Mouse (Mus musculus): ENCODE measurements around the gene Afmid. TPM values are rescaled to one million over a fixed set of nuclear protein-coding genes. Genes with fewer than 3 reads are reported as not detected.

The Afmid gene
- total and polyA plus RNA-seq, 2 experiments from 2014 or later: 3.6 to 8.8 TPM

GRCm38 (mm10) chr11:117888853-117889822, 63.4 kb downstream of the Afmid start:
- peak overlapping the region; percentile 35 for H3K4me2 ChIP-seq (ENCODE audit: low read depth)
- peak; percentile 41 for DNase-seq
- H3K4me3 ChIP-seq (ENCODE audit: low read depth, low read length): peak overlapping the region; percentile 11; the same call in 1 of the 2 replicates
- no peak overlapping the region for H3K27ac ChIP-seq (ENCODE audit: low read depth, low read length)
- H3K27me3 ChIP-seq (ENCODE audit: insufficient read depth, low read length): peaks cover 17% of the 10 kb centered on the region; the same call in 1 of the 2 replicates
- TF ChIP-seq CTCF (IDR thresholded peaks at IDR 0.05; ENCODE audit: low read depth): no peak
- 4% methylated on average over 32 of the region's 33 CpGs for WGBS
- no peaks in the 10 kb centered on the region for H3K9me3 ChIP-seq (ENCODE audit: low read length)
- ATAC-seq: peak; percentile 29
- H3K9ac ChIP-seq: peak overlapping the region; percentile 14; the same call in 1 of the 2 replicates
- H3K36me3 ChIP-seq (ENCODE audit: insufficient read depth): no peaks in the 10 kb centered on the region
- peaks cover 11% of the 10 kb centered on the region for H3K4me1 ChIP-seq (ENCODE audit: insufficient read depth)

Other genes starting within 250 kb of the Afmid start
- 56.9 and 71.6 TPM in 2 replicates for gene Tnrc6c, start 171.6 kb upstream of the Afmid start, total RNA-seq (2014; rRNA removed)
- 13.1 and 19.9 TPM in 2 replicates for gene Tnrc6c, start 171.6 kb upstream of the Afmid start, polyA plus RNA-seq (2015; fragmentation: Nextera tagmentation; extraction: Ambion mirVana)
- gene Tmc8, start 43.8 kb upstream of the Afmid start, total RNA-seq (2014; rRNA removed): 2.1 and 6.2 TPM in 2 replicates
- 0.44 and 0.59 TPM in 2 replicates for gene Tmc8, start 43.8 kb upstream of the Afmid start, polyA plus RNA-seq (2015; fragmentation: Nextera tagmentation; extraction: Ambion mirVana)
- gene Tmc6, start 43.7 kb upstream of the Afmid start, total RNA-seq (2014; rRNA removed): 2.9 and 4.1 TPM in 2 replicates
- gene Tmc6, start 43.7 kb upstream of the Afmid start, polyA plus RNA-seq (2015; fragmentation: Nextera tagmentation; extraction: Ambion mirVana): 2.3 and 3.2 TPM in 2 replicates
- not detected in 2 replicates for gene 6030468B19Rik, start 28.3 kb upstream of the Afmid start, total RNA-seq (2014; rRNA removed)
- not detected in 2 replicates for gene 6030468B19Rik, start 28.3 kb upstream of the Afmid start, polyA plus RNA-seq (2015; fragmentation: Nextera tagmentation; extraction: Ambion mirVana)
- gene Gm20708, start 16.3 kb upstream of the Afmid start, total RNA-seq (2014; rRNA removed): 1.5 and 2.0 TPM in 2 replicates
- 0.52 and 1.1 TPM in 2 replicates for gene Gm20708, start 16.3 kb upstream of the Afmid start, polyA plus RNA-seq (2015; fragmentation: Nextera tagmentation; extraction: Ambion mirVana)
- 11.8 and 16.9 TPM in 2 replicates for gene Syngr2, start 16.3 kb upstream of the Afmid start, total RNA-seq (2014; rRNA removed)
- gene Syngr2, start 16.3 kb upstream of the Afmid start, polyA plus RNA-seq (2015; fragmentation: Nextera tagmentation; extraction: Ambion mirVana): 14.4 and 15.7 TPM in 2 replicates
- 10.3 and 29.8 TPM in 2 replicates for gene Tk1, start 168 bp downstream of the Afmid start, total RNA-seq (2014; rRNA removed)
- gene Tk1, start 168 bp downstream of the Afmid start, polyA plus RNA-seq (2015; fragmentation: Nextera tagmentation; extraction: Ambion mirVana): 11.1 and 12.2 TPM in 2 replicates
- gene Birc5, start 23.3 kb downstream of the Afmid start, total RNA-seq (2014; rRNA removed): 5.7 and 6.2 TPM in 2 replicates
- 24.9 and 31.4 TPM in 2 replicates for gene Birc5, start 23.3 kb downstream of the Afmid start, polyA plus RNA-seq (2015; fragmentation: Nextera tagmentation; extraction: Ambion mirVana)
- not detected in 2 replicates for gene Tmem235, start 34.8 kb downstream of the Afmid start, total RNA-seq (2014; rRNA removed)
- gene Tmem235, start 34.8 kb downstream of the Afmid start, polyA plus RNA-seq (2015; fragmentation: Nextera tagmentation; extraction: Ambion mirVana): not detected in 2 replicates
- 5.9 and 8.2 TPM in 2 replicates for gene Tha1, start 47.6 kb downstream of the Afmid start, total RNA-seq (2014; rRNA removed)
- 2.6 and 2.9 TPM in 2 replicates for gene Tha1, start 47.6 kb downstream of the Afmid start, polyA plus RNA-seq (2015; fragmentation: Nextera tagmentation; extraction: Ambion mirVana)
- gene Socs3, start 144.1 kb downstream of the Afmid start, total RNA-seq (2014; rRNA removed): 7.8 and 11.0 TPM in 2 replicates
- gene Socs3, start 144.1 kb downstream of the Afmid start, polyA plus RNA-seq (2015; fragmentation: Nextera tagmentation; extraction: Ambion mirVana): 6.5 and 8.4 TPM in 2 replicates
- 55.7 and 63.0 TPM in 2 replicates for gene Pgs1, start 160.4 kb downstream of the Afmid start, total RNA-seq (2014; rRNA removed)
- 47.7 and 54.4 TPM in 2 replicates for gene Pgs1, start 160.4 kb downstream of the Afmid start, polyA plus RNA-seq (2015; fragmentation: Nextera tagmentation; extraction: Ambion mirVana)